Mouse (Mus musculus): ENCODE measurements at regions not wholly inside any gene's neighbourhood (a gene's known extent, or its start where the extent isn't known, plus 50 kb on each side); places are given as distances from the start of the nearest gene placed in this dataset.

- no peak for DNase-seq
Measured at GRCm38 (mm10) chr8:89903346-89903745, 444.8 kb downstream of the Tox3 start.

GRCm38 (mm10) chr8:89872768-89873167 is 475.4 kb downstream of the Tox3 start:
- no peak for DNase-seq

GRCm38 (mm10) chr8:89871966-89872365 is 476.2 kb downstream of the Tox3 start:
- no peak for DNase-seq

GRCm38 (mm10) chr8:89859813-89860212 is 488.3 kb downstream of the Tox3 start:
- DNase-seq: no peak

GRCm38 (mm10) chr8:89858706-89859385 is 489.3 kb downstream of the Tox3 start:
- DNase-seq: no peak

- no peak for DNase-seq
Measured at GRCm38 (mm10) chr8:89855556-89855955, 492.6 kb downstream of the Tox3 start.

GRCm38 (mm10) chr8:89850209-89850796 is 497.8 kb downstream of the Tox3 start:
- DNase-seq: peak; percentile 39

- peak; percentile 23 for DNase-seq
Measured at GRCm38 (mm10) chr8:89849416-89850208, 498.5 kb downstream of the Tox3 start.

- DNase-seq: no peak
Measured at GRCm38 (mm10) chr8:89838494-89838893, 509.6 kb downstream of the Tox3 start.

GRCm38 (mm10) chr8:89833715-89834114 is 514.4 kb downstream of the Tox3 start:
- no peak for DNase-seq

- no peak for DNase-seq
Measured at GRCm38 (mm10) chr8:89824586-89824985, 523.6 kb downstream of the Tox3 start.

- no peak for DNase-seq
Measured at GRCm38 (mm10) chr8:89823631-89824030, 524.5 kb downstream of the Tox3 start.

GRCm38 (mm10) chr8:89812036-89812711 is 536.0 kb downstream of the Tox3 start:
- no peak for DNase-seq

GRCm38 (mm10) chr8:89788296-89788695 is 559.8 kb downstream of the Tox3 start:
- no peak for DNase-seq

- no peak for DNase-seq
Measured at GRCm38 (mm10) chr8:89787050-89787905, 560.9 kb downstream of the Tox3 start.

GRCm38 (mm10) chr8:89785011-89785410 is 563.1 kb downstream of the Tox3 start:
- peak; percentile 68 for DNase-seq

- DNase-seq: no peak
Measured at GRCm38 (mm10) chr8:89783311-89783710, 564.8 kb downstream of the Tox3 start.

- no peak for DNase-seq
Measured at GRCm38 (mm10) chr8:89766387-89766786, 581.8 kb downstream of the Tox3 start.

- no peak for DNase-seq
Measured at GRCm38 (mm10) chr8:89759531-89759930, 588.6 kb downstream of the Tox3 start.

- no peak for DNase-seq
Measured at GRCm38 (mm10) chr8:89758695-89759094, 589.4 kb downstream of the Tox3 start.

GRCm38 (mm10) chr8:89755951-89756350 is 592.2 kb downstream of the Tox3 start:
- DNase-seq: no peak

GRCm38 (mm10) chr8:89751201-89751600 is 596.9 kb downstream of the Tox3 start:
- DNase-seq: no peak

All from cerebellum, adult 9-10 months (tissue).